Mouse (Mus musculus): ENCODE results near the gene Dcbld1. TPM values are rescaled to one million over a fixed set of nuclear protein-coding genes. Genes with fewer than 3 reads are reported as not detected.
"Not testable (repeated sequence)": the region's sequence is repeated elsewhere in the genome, so short reads cannot be mapped to it uniquely, and the experiment has no call there.

Gene Dcbld1
- polyA plus RNA-seq, 1 experiment from 2014 or later, result 3.5 TPM

DNA sequence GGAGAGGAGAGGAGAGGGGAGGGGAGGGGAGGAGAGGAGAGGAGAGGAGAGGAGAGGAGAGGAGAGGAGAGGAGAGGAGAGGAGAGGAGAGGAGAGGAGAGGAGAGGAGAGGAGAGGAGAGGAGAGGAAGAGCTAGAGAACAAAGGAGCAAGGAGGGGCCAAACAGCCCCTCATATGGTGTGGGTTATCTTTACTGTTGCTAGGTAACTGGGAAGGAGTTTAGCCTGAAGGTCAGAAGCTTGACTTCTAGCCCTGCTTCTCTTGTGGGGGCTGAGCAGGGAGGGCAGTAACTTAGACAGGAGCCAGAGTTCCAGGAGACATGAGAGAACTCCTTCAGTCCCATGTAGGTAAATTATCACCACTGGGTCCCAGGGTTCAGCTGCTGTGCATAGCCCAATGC is 65.1 kb downstream of the Dcbld1 start:
- not testable (repeated sequence) for DNase-seq (ENCODE audit: low spot score)

DNA sequence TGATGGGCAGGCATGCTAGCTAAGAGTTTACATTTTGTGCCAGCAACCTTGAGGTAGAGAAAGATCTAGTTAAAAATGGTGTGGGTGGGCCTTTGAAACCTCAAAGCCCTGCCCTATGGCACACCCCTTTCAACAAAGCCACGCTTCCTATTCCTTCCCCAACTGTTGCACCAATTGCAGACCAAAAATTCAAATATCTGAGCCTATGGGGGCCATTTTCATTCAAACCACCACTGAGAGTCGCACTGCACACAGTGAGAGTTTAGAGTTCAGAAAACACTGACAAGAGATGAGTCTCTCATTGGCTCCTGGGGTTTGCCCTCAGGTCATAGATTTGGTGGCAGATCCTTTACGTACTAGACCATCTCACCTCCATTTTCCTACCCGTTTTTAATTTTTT is 68.3 kb downstream of the Dcbld1 start:
- no peak for DNase-seq (ENCODE audit: low spot score)

DNA sequence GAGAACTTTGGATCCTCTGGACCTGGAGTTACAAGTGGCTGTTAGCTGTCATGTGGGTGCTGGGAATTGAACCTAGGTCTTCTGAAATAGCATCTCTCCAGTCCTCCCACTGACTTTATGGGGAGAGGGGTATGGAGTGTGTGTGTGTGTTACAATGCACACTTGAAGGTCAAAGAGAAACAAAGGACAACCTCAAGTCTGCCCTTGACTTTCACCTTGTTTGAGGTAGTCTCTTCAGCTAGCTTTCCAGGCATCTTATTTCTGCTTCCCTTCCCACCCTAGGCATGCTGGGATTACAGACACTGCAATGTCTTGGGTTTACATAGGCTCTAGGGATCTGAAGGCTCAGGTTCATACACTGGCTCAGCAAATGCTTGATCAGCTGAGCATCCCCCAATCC is 68.9 kb downstream of the Dcbld1 start:
- no peak for DNase-seq (ENCODE audit: low spot score)

DNA sequence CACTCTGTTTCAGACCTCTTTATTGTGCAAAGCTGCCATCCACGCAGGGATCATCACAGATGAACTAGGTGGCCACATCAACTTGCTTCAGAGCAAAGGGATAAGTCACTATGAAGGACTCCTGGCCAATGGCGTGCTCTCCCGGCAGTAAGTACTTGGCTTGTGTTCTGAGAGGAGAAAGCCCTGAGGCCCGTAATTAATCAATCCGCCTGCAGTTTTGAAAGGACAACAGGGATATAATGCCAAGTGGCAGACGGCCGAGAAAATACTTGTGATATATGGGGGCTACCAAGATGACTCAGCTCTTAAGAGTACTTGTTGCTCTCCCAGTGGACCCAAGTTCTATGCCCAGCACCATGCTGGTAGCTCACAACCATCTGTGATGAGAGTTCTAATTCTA is 71.2 kb downstream of the Dcbld1 start:
- no peak for DNase-seq (ENCODE audit: low spot score)

DNA sequence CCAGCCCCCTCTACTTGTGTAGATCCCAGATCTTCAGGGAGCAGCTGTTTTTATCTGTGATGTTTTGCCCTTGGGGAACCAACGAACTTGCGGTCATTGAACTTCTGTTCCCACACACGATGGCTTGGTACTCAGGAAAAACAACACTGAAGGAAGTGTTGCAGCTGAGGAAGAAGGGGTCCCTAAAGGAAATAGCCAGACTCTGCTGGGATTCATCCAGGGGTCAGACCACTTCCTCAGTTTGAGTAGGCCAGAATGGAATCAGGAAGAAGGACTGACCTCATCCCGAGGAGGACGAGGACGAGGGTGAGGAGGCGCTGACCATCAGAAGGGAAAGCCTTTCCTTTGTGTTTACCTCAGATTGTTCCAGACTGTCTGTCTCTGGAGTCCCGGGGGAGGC is 75.8 kb downstream of the Dcbld1 start:
- DNase-seq (ENCODE audit: low spot score), result no peak

DNA sequence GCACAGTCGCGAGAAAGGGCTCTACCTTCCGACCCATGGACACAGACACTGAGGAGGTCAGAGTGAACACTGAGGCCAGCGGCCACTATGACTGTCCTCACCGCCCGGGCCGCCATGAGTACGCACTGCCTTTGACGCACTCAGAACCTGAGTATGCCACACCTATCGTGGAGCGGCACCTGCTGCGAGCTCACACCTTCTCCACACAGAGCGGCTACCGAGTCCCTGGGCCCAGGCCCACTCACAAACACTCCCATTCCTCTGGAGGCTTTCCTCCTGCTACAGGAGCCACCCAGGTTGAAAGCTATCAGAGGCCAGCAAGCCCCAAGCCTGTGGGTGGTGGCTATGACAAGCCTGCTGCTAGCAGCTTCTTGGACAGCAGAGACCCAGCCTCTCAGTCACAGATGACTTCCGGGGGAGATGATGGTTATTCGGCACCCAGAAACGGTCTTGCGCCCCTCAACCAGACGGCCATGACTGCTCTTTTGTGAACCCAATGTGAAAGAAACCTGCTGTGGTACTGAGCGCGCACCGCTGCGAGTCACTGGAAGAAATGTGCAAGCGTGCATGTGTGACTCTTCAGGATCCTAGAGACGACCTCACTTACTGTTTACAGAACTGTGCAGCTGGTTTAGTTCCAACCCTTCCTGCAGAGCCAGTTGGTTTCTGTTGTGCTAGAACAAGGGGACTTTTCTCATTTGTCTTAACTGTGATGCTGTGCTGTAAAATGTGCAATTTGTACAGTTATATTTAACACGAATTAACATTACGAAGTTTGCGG is 86.3 kb downstream of the Dcbld1 start:
- DNase-seq (ENCODE audit: low spot score), result no peak

DNA sequence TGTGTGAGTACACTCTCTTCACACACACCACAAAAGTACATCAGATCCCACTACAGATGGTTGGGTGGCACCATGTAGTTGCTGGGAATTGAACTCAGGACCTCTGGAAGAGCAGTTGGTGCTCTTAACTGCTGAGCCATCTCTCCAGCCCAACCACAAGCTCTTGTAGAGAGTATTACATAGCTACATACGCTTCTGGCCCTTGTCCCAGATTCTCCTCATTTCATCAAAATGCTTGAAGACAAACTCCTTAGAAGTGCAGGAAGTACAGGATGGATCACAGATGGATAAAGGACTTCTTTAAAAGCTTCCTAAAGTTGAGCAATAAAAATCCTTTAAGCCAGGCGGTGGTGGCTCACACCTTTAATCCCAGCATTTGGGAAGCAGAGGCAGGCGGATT is 88.5 kb downstream of the Dcbld1 start:
- DNase-seq (ENCODE audit: low spot score), result no peak

DNA sequence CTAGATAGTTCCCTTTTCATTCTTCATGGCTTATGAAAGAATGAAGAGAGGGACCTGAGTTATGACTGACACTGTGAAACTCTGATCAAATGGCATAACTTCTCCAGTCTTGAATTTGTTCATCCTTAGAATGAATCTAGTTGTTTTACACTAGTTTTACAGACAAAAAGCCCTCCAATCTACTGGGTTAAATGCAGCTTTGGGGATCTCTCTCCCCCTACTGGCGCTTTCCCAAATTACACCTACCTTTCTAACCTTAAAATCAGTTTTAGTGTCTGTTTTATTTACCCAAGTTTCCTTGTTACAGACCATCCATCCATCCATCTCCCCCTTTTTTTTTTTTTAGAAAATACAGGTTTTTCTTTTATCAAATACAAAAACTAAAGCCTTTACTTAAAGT is 97.6 kb downstream of the Dcbld1 start:
- peak; percentile 42 for DNase-seq (ENCODE audit: low spot score)

DNA sequence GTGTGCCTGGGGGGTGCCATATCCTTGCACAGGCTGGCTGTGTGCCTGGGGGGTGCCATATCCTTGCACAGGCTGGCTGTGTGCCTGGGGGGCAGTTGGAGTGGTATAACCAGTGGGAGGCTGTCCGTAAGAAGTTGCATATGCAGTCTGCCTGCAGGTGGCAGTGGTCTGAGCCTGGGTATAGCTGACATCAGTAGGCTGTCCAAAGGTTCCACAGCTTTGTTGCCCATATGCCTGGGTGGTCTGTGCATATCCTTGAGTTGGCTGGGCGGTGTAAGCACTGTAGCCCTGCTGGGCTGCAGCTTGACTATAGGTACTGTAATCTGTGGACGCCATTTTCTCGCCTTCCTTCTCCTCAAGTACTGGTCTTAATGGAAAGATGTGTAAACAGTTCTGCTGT is 109.9 kb downstream of the Dcbld1 start:
- not testable (repeated sequence) for DNase-seq (ENCODE audit: low spot score)

DNA sequence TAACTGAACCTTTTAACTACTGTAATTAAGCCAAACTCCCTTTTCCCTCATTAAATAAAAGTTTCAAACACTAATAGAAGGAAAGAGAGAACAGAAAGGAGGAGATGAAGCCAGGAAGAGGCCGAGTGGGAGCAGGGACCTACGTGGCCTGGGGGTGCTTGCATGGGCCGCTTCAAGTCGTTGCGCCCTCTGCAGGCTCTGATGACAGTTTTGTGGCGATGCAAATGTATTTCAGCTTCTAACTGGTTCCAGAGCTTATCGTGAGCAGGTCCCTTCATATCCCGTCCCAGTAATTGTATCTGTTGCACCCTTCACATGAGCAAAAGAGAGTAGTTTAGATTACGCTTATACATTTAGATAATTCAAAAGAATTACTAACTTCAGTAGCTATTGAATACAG is 119.8 kb downstream of the Dcbld1 start:
- no peak for DNase-seq (ENCODE audit: low spot score)

DNA sequence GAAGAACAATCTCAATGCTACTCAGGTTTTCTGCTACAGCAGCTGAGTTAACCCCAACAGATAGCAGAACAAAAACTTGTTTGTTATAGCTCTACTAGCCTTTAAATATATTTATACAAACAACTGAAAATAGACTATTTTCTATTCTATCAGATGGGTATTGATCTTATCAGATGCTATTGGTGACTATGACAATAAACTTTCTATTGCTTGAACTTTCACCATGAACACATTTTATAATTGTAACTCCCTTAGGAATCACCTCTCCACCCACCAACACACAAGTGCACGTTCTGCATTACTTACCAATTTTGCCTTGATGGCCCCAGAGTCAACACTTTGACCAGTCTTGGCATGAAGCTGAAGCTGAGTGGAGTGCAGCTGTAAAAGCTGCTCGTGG is 125.0 kb downstream of the Dcbld1 start, which contains the start of gene Gm26741:
Gene Gm26741, plus strand, starts transcription at position 301 of the 400 bp plus-strand sequence.
- DNase-seq (ENCODE audit: low spot score), result no peak

DNA sequence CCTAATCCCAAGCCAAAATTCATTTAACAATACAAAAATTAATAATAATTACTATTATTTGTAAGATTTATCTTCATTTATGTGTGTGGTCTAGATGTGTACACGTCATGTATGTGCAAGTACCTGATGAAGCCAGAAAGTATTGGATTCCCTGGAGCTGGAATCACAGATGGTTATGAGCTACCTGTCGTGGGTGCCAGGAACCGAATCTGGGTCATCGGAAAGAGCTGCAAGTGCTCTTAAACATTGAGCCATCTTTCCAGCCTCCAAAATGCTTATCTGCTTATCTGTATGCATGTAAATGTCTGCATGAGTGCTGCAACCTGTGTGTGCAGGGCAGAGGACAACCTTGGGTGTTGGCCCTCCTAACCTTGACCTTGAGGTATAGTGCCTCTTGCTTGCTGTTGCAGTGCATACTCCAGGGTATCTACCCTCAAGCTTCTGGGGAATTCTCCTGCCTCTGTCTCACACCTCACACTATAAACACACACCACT is 126.9 kb downstream of the Dcbld1 start:
- DNase-seq (ENCODE audit: low spot score), result no peak

DNA sequence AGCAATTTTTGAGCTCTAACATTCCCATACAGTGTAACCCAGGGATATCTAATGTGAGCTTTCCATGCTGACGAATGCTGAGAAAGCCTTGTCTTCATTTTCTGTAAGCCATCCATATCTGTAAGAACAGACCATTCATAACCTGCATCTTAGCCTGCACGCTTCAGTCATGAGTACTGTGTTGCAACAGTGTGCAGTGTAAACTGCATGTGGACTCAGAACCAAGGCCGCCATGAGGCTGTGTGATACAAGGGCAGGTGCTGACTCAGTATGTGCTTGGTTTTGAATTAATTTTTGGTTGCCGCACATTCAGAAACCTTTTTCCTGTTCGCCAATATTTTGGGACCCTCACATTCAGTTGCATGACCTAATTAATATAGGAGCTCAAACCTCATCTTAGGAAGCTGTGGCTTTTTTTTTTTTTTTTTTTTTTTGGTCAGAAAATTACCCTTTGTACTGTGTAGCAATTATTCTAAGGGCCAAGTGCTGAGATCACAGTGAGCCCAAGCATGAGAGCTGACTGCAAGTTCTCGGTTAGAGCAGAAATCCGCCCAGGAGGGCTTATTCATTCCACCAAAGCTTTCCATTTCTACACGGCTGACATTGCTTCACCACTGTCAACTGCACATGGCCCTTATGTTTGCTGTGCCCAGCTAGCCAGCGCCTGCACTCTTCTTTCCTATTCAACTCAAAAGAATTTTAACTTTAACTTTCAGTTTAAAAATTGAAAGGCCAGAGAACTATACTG is 127.6 kb downstream of the Dcbld1 start:
- DNase-seq (ENCODE audit: low spot score), result no peak

DNA sequence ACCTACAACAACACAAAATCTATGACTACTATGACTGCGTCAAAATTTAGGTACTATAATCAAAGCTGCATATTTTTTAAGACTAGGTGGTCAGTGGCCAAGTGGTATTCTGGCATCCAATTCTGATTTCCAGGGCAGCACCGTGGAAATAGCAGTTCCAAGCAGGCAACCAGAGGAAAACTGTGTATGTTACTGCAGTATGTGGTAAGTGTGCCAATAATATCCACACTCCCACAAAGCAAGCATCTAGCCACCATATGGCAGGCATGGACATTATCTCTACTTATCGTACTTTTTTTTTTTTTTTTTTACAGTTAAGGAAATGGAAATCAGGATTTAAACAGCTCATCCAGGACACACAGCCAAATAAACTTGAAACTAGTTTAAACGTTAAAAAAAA is 135.0 kb downstream of the Dcbld1 start:
- DNase-seq (ENCODE audit: low spot score), result no peak

Other genes with a start within 250 kb of the Dcbld1 start
- 0.19 and 0.40 TPM in 2 replicates for gene Vgll2, start 211.1 kb upstream of the Dcbld1 start, polyA plus RNA-seq (2015; fragmentation: Nextera tagmentation; extraction: Ambion mirVana)
- gene Ros1, start 38.4 kb upstream of the Dcbld1 start, polyA plus RNA-seq (2015; fragmentation: Nextera tagmentation; extraction: Ambion mirVana), result not detected in 2 replicates
- gene Gm26741, start 125.1 kb downstream of the Dcbld1 start, polyA plus RNA-seq (2015; fragmentation: Nextera tagmentation; extraction: Ambion mirVana), result not detected in 2 replicates
- gene Gopc, start 148.5 kb downstream of the Dcbld1 start, polyA plus RNA-seq (2015; fragmentation: Nextera tagmentation; extraction: Ambion mirVana), result 12.2 and 12.3 TPM in 2 replicates
- 0.07 and 0.09 TPM in 2 replicates for gene Nepn, start 155.4 kb downstream of the Dcbld1 start, polyA plus RNA-seq (2015; fragmentation: Nextera tagmentation; extraction: Ambion mirVana)
- 8.3 and 11.0 TPM in 2 replicates for gene Nus1, start 183.9 kb downstream of the Dcbld1 start, polyA plus RNA-seq (2015; fragmentation: Nextera tagmentation; extraction: Ambion mirVana)